Mouse (Mus musculus): ENCODE results near the gene Grhl1. TPM values are rescaled to one million over a fixed set of nuclear protein-coding genes. Genes with fewer than 3 reads are reported as not detected.

Grhl1 gene
- polyA plus RNA-seq, 1 experiment, result 12.3 TPM

- DNase-seq (ENCODE audit: extremely low spot score in 1 of 2, low spot score in 1 of 2), result no peak
These were observed 14.1 kb downstream of the Grhl1 start for GRCm38 (mm10) chr12:24586193-24586592.

GRCm38 (mm10) chr12:24590371-24590770 is 18.3 kb downstream of the Grhl1 start:
- DNase-seq (ENCODE audit: extremely low spot score in 1 of 2, low spot score in 1 of 2), result no peak

GRCm38 (mm10) chr12:24592055-24592454 is 20.0 kb downstream of the Grhl1 start:
- no peak for DNase-seq (ENCODE audit: extremely low spot score in 1 of 2, low spot score in 1 of 2)

GRCm38 (mm10) chr12:24592956-24593672 is 21.0 kb downstream of the Grhl1 start:
- DNase-seq (ENCODE audit: extremely low spot score in 1 of 2, low spot score in 1 of 2), result peak in 1 of 2 experiments; percentile 74

- no peak for DNase-seq (ENCODE audit: extremely low spot score in 1 of 2, low spot score in 1 of 2)
These were observed 25.3 kb downstream of the Grhl1 start for GRCm38 (mm10) chr12:24597376-24597775.

GRCm38 (mm10) chr12:24599366-24599895 is 27.3 kb downstream of the Grhl1 start:
- peak in 1 of 2 experiments; percentile 18 for DNase-seq (ENCODE audit: extremely low spot score in 1 of 2, low spot score in 1 of 2)

- no peak for DNase-seq (ENCODE audit: extremely low spot score in 1 of 2, low spot score in 1 of 2)
These were observed 28.0 kb downstream of the Grhl1 start for GRCm38 (mm10) chr12:24600074-24600473.

GRCm38 (mm10) chr12:24600806-24601205 is 28.7 kb downstream of the Grhl1 start:
- peak; percentile 63 to 91 for DNase-seq (ENCODE audit: extremely low spot score in 1 of 2, low spot score in 1 of 2)

GRCm38 (mm10) chr12:24603266-24603665 is 31.2 kb downstream of the Grhl1 start:
- DNase-seq (ENCODE audit: extremely low spot score in 1 of 2, low spot score in 1 of 2), result peak in 1 of 2 experiments; percentile 84

- DNase-seq (ENCODE audit: extremely low spot score in 1 of 2, low spot score in 1 of 2), result no peak
These were observed 34.1 kb downstream of the Grhl1 start for GRCm38 (mm10) chr12:24606166-24606565.

GRCm38 (mm10) chr12:24612591-24612990 is 40.5 kb downstream of the Grhl1 start:
- DNase-seq (ENCODE audit: extremely low spot score in 1 of 2, low spot score in 1 of 2), result no peak

GRCm38 (mm10) chr12:24614452-24615075 is 42.5 kb downstream of the Grhl1 start:
- DNase-seq (ENCODE audit: extremely low spot score in 1 of 2, low spot score in 1 of 2), result no peak

- no peak for DNase-seq (ENCODE audit: extremely low spot score in 1 of 2, low spot score in 1 of 2)
These were observed 43.1 kb downstream of the Grhl1 start for GRCm38 (mm10) chr12:24615140-24615539.

GRCm38 (mm10) chr12:24619436-24619835 is 47.4 kb downstream of the Grhl1 start:
- DNase-seq (ENCODE audit: extremely low spot score in 1 of 2, low spot score in 1 of 2), result no peak

GRCm38 (mm10) chr12:24623486-24624251 is 51.6 kb downstream of the Grhl1 start:
- no peak for DNase-seq (ENCODE audit: extremely low spot score in 1 of 2, low spot score in 1 of 2)

- no peak for DNase-seq (ENCODE audit: extremely low spot score in 1 of 2, low spot score in 1 of 2)
These were observed 54.3 kb downstream of the Grhl1 start for GRCm38 (mm10) chr12:24626401-24626800.

- no peak for DNase-seq (ENCODE audit: extremely low spot score in 1 of 2, low spot score in 1 of 2)
These were observed 55.1 kb downstream of the Grhl1 start for GRCm38 (mm10) chr12:24627215-24627614.

GRCm38 (mm10) chr12:24630220-24630619 is 58.1 kb downstream of the Grhl1 start:
- DNase-seq (ENCODE audit: extremely low spot score in 1 of 2, low spot score in 1 of 2), result peak in 1 of 2 experiments; percentile 35

GRCm38 (mm10) chr12:24632404-24632803 is 60.3 kb downstream of the Grhl1 start:
- no peak for DNase-seq (ENCODE audit: extremely low spot score in 1 of 2, low spot score in 1 of 2)

- no peak for DNase-seq (ENCODE audit: extremely low spot score in 1 of 2, low spot score in 1 of 2)
These were observed 61.7 kb downstream of the Grhl1 start for GRCm38 (mm10) chr12:24633753-24634191.

- no peak for DNase-seq (ENCODE audit: extremely low spot score in 1 of 2, low spot score in 1 of 2)
These were observed 62.1 kb downstream of the Grhl1 start for GRCm38 (mm10) chr12:24634212-24634611.
